Mouse (Mus musculus) hindbrain, embryonic 12.5 days (tissue): ENCODE results near the gene Scn5a. TPM values are rescaled to one million over a fixed set of nuclear protein-coding genes. Genes with fewer than 3 reads are reported as not detected.

Experiments used
- ATAC-seq: fragments of 200-750 bp; cut with Nextera tagmentation; 2 replicates; pipeline ENCODE4 v1.8.0; 2017; ENCODE audit warnings: moderate TSS enrichment; ENCODE audit not compliant: low FRiP score
- H3K27ac ChIP-seq: fragments of 300-500 bp; sonication (generic); 2 replicates; pipeline ENCODE4 v1.5.1; 2016; ENCODE audit warnings: mild to moderate bottlenecking
- H3K27me3 ChIP-seq: fragments of 300-500 bp; sonication (generic); 2 replicates; pipeline ENCODE4 v1.6.1; 2016; ENCODE audit warnings: mild to moderate bottlenecking
- H3K36me3 ChIP-seq: fragments of 300-500 bp; sonication (generic); 2 replicates; pipeline ENCODE4 v1.6.1; 2016; ENCODE audit warnings: mild to moderate bottlenecking
- H3K4me1 ChIP-seq: fragments of 300-500 bp; sonication (generic); 2 replicates; pipeline ENCODE4 v1.6.1; 2016
- H3K4me2 ChIP-seq: fragments of 300-500 bp; sonication (generic); replicated peaks from 2 replicates; pipeline ENCODE4 v1.6.1; 2016; ENCODE audit warnings: mild to moderate bottlenecking
- H3K4me3 ChIP-seq: fragments of 300-500 bp; sonication (generic); 2 replicates; pipeline ENCODE4 v1.5.1; 2016; ENCODE audit warnings: mild to moderate bottlenecking
- H3K9ac ChIP-seq: fragments of 300-500 bp; sonication (generic); 2 replicates; pipeline ENCODE4 v1.6.1; 2016; ENCODE audit warnings: mild to moderate bottlenecking, moderate library complexity
- H3K9me3 ChIP-seq: fragments of 300-500 bp; sonication (generic); replicated peaks from 2 replicates; pipeline ENCODE4 v1.6.1; 2016; ENCODE audit warnings: mild to moderate bottlenecking
- WGBS: fragments of 180-500 bp; shearing (Covaris S2); methylation state at CpG from one replicate; pipeline ENCODE4 v1.1.7; 2016; 5-methylcytosine and 5-hydroxymethylcytosine counted together
- polyA plus RNA-seq: library from polyadenylated mRNA; unstranded; fragments of >200 nt; fragmentation: Nextera tagmentation; extraction: Ambion mirVana; gene quantifications from 2 replicates; pipeline ENCODE4 v1.2.1, GENCODE M21; 2016

Gene Scn5a
- polyA plus RNA-seq, 1 experiment from 2014 or later: 0.84 TPM

DNA sequence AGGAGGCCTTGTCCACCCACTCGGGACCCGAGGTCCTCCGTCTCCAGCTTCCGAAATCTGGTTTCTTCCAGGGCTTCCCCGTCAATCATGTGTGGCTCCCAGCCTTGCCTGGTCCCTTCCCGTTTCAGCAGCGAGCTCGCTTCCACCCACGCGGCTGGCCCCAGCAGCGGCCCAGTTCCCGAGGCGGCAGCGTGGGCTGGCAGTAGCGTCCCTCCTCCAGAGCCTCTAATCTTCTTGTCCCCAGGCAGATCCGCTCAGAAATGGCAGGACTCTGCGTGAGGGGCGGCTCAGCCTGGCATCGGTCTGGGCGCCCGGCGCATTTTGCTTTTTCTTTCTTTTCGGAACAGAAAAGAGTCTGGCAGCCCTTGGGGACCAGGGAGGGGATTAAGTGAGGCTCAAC is 59.7 kb downstream of the Scn5a start:
- H3K4me2 ChIP-seq: no peak overlapping the region
- H3K4me3 ChIP-seq: no peak overlapping the region
- H3K9me3 ChIP-seq: peaks cover under 1% of the 10 kb centered on the region; the same call in 1 of the 2 replicates
- H3K4me1 ChIP-seq: peaks cover 11% of the 10 kb centered on the region
- no peak overlapping the region for H3K9ac ChIP-seq
- no peaks in the 10 kb centered on the region for H3K36me3 ChIP-seq
- no peak for ATAC-seq
- peaks cover 17% of the 10 kb centered on the region for H3K27me3 ChIP-seq
- no peak overlapping the region for H3K27ac ChIP-seq
- WGBS: 60% methylated on average over 23 of the region's 23 CpGs

DNA sequence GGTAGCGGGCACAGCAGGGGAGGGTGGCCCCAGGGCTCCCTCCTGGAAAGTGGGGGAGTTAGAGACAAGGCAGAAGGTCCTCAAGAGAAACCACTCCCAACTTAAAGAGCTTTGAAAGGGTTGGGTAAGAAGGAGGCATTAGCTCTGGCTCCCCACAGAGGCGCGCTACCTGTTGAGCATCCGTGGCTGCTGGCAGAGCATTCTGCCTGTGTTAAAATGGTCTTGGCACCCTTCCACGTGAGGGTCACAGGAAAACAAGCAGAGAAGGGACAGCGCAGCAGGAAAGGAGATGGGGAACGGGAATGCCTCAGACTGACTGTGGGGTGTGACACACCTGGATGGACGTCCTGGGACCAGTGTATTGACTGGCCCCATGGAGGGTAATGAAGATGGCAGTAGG is 60.6 kb downstream of the Scn5a start:
- Histone ChIP-seq H3K4me2 (no peak overlapping the region), H3K9me3 (no peaks in the 10 kb centered on the region), H3K9ac (no peak overlapping the region), H3K36me3 (no peaks in the 10 kb centered on the region), H3K27me3 (peaks cover 17% of the 10 kb centered on the region), H3K4me1 (peaks cover 11% of the 10 kb centered on the region), H3K27ac (no peak overlapping the region), H3K4me3 (no peak overlapping the region)
- no peak for ATAC-seq
- 77% methylated on average over 8 of the region's 8 CpGs for WGBS

DNA sequence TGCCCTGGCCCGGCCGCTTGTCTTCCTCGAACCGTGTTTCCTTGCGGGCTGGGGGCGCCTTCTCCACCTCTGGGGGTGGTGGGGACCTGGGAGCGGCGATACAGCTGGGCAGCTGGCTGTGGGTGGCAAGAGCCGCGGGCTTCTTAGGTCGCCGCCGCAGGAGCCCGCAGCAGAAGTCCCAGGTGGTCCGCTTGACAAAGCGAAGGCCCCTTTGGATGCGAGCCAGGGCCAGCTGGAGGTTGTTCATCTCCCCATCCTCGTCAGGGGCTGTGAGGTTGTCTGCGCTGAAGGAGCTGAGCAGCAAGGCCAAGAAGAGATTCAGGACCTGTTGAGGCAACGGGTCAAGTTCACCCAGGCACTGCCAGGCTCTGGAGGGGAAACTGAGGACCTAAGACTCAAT is 61.3 kb downstream of the Scn5a start:
- Histone ChIP-seq H3K27ac (no peak overlapping the region), H3K27me3 (peaks cover 17% of the 10 kb centered on the region), H3K4me2 (peak overlapping the region; percentile 28), H3K4me1 (peaks cover 11% of the 10 kb centered on the region), H3K4me3 (no peak overlapping the region), H3K9me3 (no peaks in the 10 kb centered on the region), H3K9ac (no peak overlapping the region), H3K36me3 (no peaks in the 10 kb centered on the region)
- ATAC-seq: no peak
- WGBS: 26% methylated on average over 20 of the region's 20 CpGs

DNA sequence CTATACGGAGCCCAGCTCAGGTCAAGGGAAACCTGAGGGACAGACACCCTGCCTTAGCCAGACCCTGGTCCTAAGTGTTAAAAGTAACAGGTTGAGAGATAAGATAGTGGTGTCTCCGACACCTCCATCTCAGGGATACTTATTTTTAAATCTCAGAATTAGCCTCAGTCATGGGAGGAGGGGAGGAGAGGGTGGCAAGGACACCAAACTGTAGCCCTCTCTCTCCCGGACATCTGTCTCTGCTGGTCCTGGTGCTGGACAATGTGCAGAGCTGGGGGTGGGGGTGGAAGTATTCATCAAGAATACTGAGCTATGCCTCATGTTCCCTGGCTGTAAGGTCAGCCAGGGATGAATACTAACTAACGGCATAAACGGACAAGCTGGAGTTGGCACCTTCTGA is 62.0 kb downstream of the Scn5a start:
- ATAC-seq: no peak
- 68% methylated on average over 5 of the region's 5 CpGs for WGBS
- Histone ChIP-seq H3K9me3 (no peaks in the 10 kb centered on the region), H3K4me3 (no peak overlapping the region), H3K9ac (no peak overlapping the region), H3K27me3 (peaks cover 17% of the 10 kb centered on the region), H3K4me1 (peaks cover 11% of the 10 kb centered on the region), H3K4me2 (no peak overlapping the region), H3K27ac (no peak overlapping the region), H3K36me3 (no peaks in the 10 kb centered on the region)

DNA sequence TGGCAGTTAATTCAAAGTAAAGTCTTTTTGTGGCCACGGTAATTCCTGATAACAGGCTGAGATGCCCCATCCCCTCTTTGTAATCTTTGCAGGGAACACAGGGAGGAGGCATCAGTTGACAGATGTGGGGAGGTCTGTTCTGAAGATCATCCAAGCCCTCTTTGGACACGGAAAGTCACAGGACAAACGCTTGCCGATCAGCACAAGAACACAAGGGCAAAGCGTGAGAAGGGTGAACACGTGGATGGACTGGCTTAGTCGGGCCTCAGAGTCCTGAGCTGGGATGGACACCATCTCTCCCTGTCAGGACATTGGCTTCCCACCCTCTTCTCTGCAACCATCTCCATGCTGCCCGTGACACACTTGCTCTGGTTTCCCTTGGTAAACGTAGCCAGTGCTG is 63.4 kb downstream of the Scn5a start:
- H3K4me1 ChIP-seq: peaks cover 11% of the 10 kb centered on the region
- H3K9me3 ChIP-seq: no peaks in the 10 kb centered on the region
- ATAC-seq: no peak
- H3K4me3 ChIP-seq: no peak overlapping the region
- WGBS: 86% methylated on average over 9 of the region's 9 CpGs
- H3K9ac ChIP-seq: no peak overlapping the region
- H3K27me3 ChIP-seq: peaks cover 17% of the 10 kb centered on the region
- no peaks in the 10 kb centered on the region for H3K36me3 ChIP-seq
- no peak overlapping the region for H3K27ac ChIP-seq
- no peak overlapping the region for H3K4me2 ChIP-seq

DNA sequence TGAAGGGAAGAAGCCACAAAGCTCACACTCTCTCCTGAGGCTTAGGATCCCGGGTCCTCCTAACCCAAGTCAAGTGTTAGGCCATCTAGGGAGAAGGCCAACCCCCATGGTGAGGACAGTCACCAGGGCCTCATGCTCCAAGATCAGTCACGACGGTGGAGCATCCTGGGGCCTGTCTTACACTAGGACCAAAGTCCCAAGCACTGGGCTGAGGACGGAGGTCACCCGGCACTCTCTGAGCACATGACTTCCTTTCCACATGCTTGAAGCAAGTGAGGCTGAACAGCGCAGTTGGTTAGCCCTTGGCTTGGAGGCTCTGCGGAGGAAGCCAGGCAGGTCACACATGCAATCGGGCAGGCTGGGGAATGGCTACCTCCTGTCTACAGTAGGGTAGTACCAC is 63.8 kb downstream of the Scn5a start:
- Histone ChIP-seq H3K4me3 (no peak overlapping the region), H3K27ac (no peak overlapping the region), H3K27me3 (peaks cover 17% of the 10 kb centered on the region), H3K4me1 (peaks cover 11% of the 10 kb centered on the region), H3K9me3 (no peaks in the 10 kb centered on the region; the same call in 1 of the 2 replicates), H3K36me3 (no peaks in the 10 kb centered on the region), H3K9ac (no peak overlapping the region), H3K4me2 (no peak overlapping the region)
- ATAC-seq: no peak
- 89% methylated on average over 8 of the region's 8 CpGs for WGBS

DNA sequence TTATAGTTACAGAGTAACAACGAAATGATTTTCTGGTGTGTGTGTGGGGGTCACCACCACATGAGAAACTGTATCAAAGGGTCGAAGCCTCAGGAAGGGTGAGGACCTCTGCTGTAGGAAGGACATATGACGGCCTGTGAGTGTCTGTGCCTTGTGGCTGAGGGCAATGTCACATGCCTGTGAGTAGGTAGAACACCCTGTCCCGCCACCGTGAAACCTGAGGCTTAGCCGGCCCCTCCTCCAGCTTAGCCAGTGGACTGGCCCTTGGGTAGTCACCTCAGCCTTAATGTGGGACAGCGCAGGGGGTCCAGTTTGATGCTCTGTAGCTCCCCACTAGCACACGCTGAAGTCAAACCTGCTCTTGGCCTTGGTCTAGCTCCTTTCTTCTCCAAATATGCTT is 65.0 kb downstream of the Scn5a start:
- no peaks in the 10 kb centered on the region for H3K36me3 ChIP-seq
- H3K4me1 ChIP-seq: peaks cover 11% of the 10 kb centered on the region
- H3K27ac ChIP-seq: no peak overlapping the region
- no peak for ATAC-seq
- no peak overlapping the region for H3K4me2 ChIP-seq
- H3K9ac ChIP-seq: no peak overlapping the region
- H3K9me3 ChIP-seq: no peaks in the 10 kb centered on the region; the same call in 1 of the 2 replicates
- H3K27me3 ChIP-seq: peaks cover 12% of the 10 kb centered on the region
- WGBS: 88% methylated on average over 8 of the region's 8 CpGs
- no peak overlapping the region for H3K4me3 ChIP-seq

DNA sequence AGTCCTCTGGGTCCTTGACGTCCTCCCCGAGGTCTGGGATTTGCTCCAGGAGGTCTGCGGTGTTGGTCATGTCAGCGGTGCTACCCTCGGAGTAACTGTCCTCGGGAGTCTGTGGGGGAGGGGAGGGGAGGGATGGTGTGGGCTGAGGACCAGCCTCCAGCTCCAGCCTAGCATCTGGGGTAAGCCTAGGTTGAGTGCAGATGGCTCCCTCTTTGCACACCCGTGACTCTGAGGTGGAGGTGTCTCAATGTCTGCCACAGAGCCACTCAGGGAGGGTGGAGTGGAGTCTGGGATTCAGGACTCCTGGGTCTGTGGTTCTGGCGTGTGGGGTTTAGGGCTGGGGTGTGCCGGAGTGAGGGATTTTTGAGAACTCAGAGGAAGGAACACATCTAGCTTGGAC is 65.8 kb downstream of the Scn5a start:
- H3K9ac ChIP-seq: no peak overlapping the region
- WGBS: 94% methylated on average over 9 of the region's 9 CpGs
- H3K27me3 ChIP-seq: peaks cover 6% of the 10 kb centered on the region
- H3K4me3 ChIP-seq: no peak overlapping the region
- no peak overlapping the region for H3K4me2 ChIP-seq
- peaks cover 10% of the 10 kb centered on the region for H3K4me1 ChIP-seq
- H3K27ac ChIP-seq: no peak overlapping the region
- H3K36me3 ChIP-seq: no peaks in the 10 kb centered on the region
- ATAC-seq: no peak
- H3K9me3 ChIP-seq: no peaks in the 10 kb centered on the region; the same call in 1 of the 2 replicates

DNA sequence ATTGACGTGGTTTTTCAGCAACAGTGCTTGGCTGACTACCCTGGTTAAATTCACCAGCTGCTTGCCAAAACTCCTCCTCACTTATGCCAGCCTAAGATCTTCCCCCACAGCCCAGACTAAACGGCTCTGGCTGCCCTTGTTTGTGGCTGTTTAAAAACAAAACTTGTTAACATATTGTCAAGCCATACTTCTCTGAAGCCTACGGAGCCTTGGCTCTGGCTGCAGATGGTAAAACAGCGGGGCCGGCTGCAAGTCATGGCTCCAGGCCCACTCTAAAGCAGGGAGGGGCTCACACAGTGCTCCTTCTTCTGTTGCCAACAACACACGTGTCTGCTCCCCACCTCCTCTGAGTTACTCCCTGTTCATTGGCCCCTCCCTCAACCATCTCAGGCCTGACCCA is 67.9 kb downstream of the Scn5a start:
- no peak overlapping the region for H3K9ac ChIP-seq
- H3K27ac ChIP-seq: no peak overlapping the region
- no peaks in the 10 kb centered on the region for H3K4me1 ChIP-seq
- no peaks in the 10 kb centered on the region for H3K27me3 ChIP-seq
- 78% methylated on average over 6 of the region's 6 CpGs for WGBS
- ATAC-seq: no peak
- no peaks in the 10 kb centered on the region for H3K36me3 ChIP-seq
- peaks cover 4% of the 10 kb centered on the region; the same call in 1 of the 2 replicates for H3K9me3 ChIP-seq
- H3K4me2 ChIP-seq: no peak overlapping the region
- H3K4me3 ChIP-seq: no peak overlapping the region

DNA sequence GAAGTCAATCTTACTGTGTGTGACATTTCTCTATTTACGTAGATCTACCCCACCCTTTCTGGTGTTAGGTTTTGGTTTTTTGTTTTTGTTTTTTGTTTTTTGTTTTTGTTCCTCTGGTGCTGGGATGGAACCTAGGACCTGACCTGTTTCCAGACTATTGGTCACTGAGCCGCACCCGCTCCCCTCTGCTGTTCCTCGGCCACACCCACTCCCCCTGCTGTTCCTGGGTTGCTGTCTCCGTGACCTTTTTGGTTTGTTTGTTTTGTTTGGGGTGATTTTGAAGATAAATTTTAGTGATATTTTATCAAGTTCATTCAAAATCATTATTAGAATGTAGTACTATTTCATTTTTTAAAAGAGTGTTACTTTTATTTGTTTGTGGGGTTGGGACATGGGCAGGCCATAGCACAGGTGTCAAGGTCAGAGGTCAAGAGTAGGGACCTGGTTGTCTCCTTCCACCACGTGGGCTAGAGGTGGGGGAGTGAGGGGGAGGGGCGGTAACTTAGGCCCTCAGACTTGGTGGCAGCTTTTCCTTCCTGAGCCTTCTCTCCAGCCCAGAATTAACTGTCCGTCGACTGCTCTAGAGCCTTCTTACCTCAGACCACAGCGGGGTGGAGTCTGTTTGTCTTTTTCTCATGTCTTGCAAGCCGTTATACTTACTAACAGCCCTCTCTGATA is 73.7 kb downstream of the Scn5a start:
- H3K27me3 ChIP-seq: no peaks in the 10 kb centered on the region
- H3K27ac ChIP-seq: no peak overlapping the region
- peaks cover 4% of the 10 kb centered on the region; the same call in 1 of the 2 replicates for H3K9me3 ChIP-seq
- 73% methylated on average over 11 of the region's 11 CpGs for WGBS
- H3K36me3 ChIP-seq: no peaks in the 10 kb centered on the region
- ATAC-seq: no peak
- no peak overlapping the region for H3K9ac ChIP-seq
- no peaks in the 10 kb centered on the region for H3K4me1 ChIP-seq
- H3K4me3 ChIP-seq: no peak overlapping the region
- H3K4me2 ChIP-seq: no peak overlapping the region

DNA sequence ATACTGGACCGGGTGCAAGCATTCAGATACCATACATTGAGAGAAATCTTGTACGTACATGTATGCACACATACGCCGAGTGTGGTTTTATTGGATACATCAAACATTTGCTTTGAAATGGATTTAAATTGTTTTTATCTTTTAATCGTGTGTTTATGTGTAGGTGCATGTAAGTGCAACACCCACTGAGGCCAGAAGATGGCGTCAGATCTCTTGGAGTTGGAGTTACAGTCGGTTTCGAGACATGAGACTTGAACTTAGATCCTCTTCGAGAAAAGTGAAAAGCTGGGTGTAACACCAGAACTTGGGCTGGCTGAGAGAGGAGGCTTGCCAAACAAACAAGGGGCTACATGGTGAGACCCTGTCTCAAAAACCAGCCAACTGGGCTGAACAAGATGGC is 75.2 kb downstream of the Scn5a start:
- no peaks in the 10 kb centered on the region for H3K27me3 ChIP-seq
- H3K4me2 ChIP-seq: no peak overlapping the region
- H3K27ac ChIP-seq: no peak overlapping the region
- no peaks in the 10 kb centered on the region for H3K36me3 ChIP-seq
- no peaks in the 10 kb centered on the region for H3K4me1 ChIP-seq
- ATAC-seq: no peak
- H3K4me3 ChIP-seq: no peak overlapping the region
- no peak overlapping the region for H3K9ac ChIP-seq
- WGBS: 92% methylated on average over 9 of the region's 9 CpGs
- H3K9me3 ChIP-seq: peaks cover 4% of the 10 kb centered on the region; the same call in 1 of the 2 replicates

DNA sequence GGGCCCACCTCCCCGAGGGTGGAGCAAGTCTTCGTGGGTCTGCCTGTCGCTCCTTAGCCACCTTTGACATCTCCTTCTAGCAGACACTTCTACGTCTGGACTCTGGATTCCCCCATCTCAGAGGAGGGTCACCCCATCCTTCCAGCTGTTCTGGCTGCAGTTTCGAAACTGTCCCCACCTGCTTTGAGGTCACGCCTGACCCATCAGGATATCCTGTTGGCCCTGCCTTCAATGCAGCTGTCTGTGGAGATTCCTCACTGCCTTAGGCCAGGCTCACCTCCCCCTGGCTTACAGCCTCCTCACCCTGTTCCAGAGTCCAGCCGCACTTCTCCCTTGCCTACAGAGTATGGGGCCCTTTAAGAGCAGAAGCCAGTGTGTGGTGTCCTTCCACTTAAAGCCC is 79.9 kb downstream of the Scn5a start:
- H3K27ac ChIP-seq: no peak overlapping the region
- 77% methylated on average over 7 of the region's 7 CpGs for WGBS
- H3K4me3 ChIP-seq: no peak overlapping the region

DNA sequence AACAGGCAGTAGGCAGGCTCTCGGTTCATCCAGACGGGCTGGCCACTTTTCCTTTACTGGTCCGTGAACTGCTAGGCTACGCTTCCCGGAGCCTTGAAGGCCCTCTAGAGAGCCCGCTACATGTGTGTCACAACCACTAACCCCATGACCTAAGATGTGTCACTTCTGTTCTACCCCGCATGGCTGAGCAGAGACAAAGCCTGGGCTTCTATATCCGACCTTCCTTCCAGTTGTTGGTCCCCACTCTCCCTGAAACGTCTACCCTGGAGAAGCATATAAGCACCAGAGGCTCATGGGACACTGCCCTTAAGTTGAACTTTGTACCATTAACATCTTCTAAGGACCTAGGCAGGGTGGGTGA is 80.6 kb downstream of the Scn5a start:
- Histone ChIP-seq H3K9ac (no peak overlapping the region), H3K4me3 (no peak overlapping the region), H3K27ac (no peak overlapping the region), H3K36me3 (no peaks in the 10 kb centered on the region), H3K9me3 (no peaks in the 10 kb centered on the region), H3K27me3 (no peaks in the 10 kb centered on the region), H3K4me2 (no peak overlapping the region), H3K4me1 (no peaks in the 10 kb centered on the region)
- no peak for ATAC-seq
- 86% methylated on average over 9 of the region's 9 CpGs for WGBS

More for the DNA sequence above, 79.9 kb downstream of the Scn5a start:
- no peaks in the 10 kb centered on the region for H3K27me3 ChIP-seq
- H3K36me3 ChIP-seq: no peaks in the 10 kb centered on the region
- H3K9ac ChIP-seq: no peak overlapping the region
- H3K4me1 ChIP-seq: no peaks in the 10 kb centered on the region
- no peak overlapping the region for H3K4me2 ChIP-seq
- no peak for ATAC-seq
- no peaks in the 10 kb centered on the region for H3K9me3 ChIP-seq
